In genomic region chr10:79880721-79881120, GRCm38 (mm10) we compare ENCODE assay signal across 12 mouse cellular contexts. TPM values are rescaled to one million over a fixed set of nuclear protein-coding genes. Genes with fewer than 3 reads are reported as not detected.
DNase-seq lines count a peak whose midpoint lies in the region; ATAC-seq lines count a peak whose summit lies in the region.
"Had no signal": no experiment of that assay in that cellular context is flagged by ENCODE, and none has a peak within 500 bp of the region (broad histone marks: within the 10 kb centered on the region; RNA-seq: fewer than 3 reads in every experiment).

No protein-coding gene starts in this region.

- 16% methylated on average over 9 of the region's 9 CpGs for WGBS in midbrain, embryonic 14.5 days

- no peak overlapping the region for H3K9ac ChIP-seq in midbrain, embryonic 14.5 days (replicated peaks; ENCODE audit: low read length)
- H3K9ac ChIP-seq: embryonic facial prominence, embryonic 15.5 days had no signal

- H3K36me3 ChIP-seq in midbrain, embryonic 14.5 days (ENCODE audit: control insufficient read depth, insufficient read depth, low read length) = no peaks in the 10 kb centered on the region
- H3K36me3 ChIP-seq: embryonic facial prominence, embryonic 15.5 days; midbrain, embryonic 10.5 days had no signal

- no peak overlapping the region for H3K4me2 ChIP-seq in midbrain, embryonic 14.5 days (ENCODE audit: low read length)
- H3K4me2 ChIP-seq: embryonic facial prominence, embryonic 15.5 days had no signal

- H3K9me3 ChIP-seq in midbrain, embryonic 14.5 days (ENCODE audit: control insufficient read depth, low read length) = no peaks in the 10 kb centered on the region
- H3K9me3 ChIP-seq: embryonic facial prominence, embryonic 15.5 days; midbrain, embryonic 10.5 days had no signal

- ATAC-seq in granulocyte monocyte progenitor cell, adult 5-6 weeks (replicated peaks; ENCODE audit: poor library complexity, severe bottlenecking) = peak; percentile 6; the same call in 1 of the 2 replicates
- peak; percentile 8 for ATAC-seq in megakaryocyte progenitor cell, adult 5-6 weeks (replicated peaks; ENCODE audit: poor library complexity)
- no peak for ATAC-seq in midbrain, embryonic 14.5 days (ENCODE audit: low FRiP score, low TSS enrichment)

- H3K4me1 ChIP-seq in midbrain, embryonic 14.5 days (ENCODE audit: control insufficient read depth, insufficient read depth, low read length) = no peaks in the 10 kb centered on the region

- H3K4me3 ChIP-seq in midbrain, embryonic 14.5 days (replicated peaks; ENCODE audit: low read depth, low read length) = no peak overlapping the region
- H3K4me3 ChIP-seq: embryonic facial prominence, embryonic 15.5 days; midbrain, embryonic 10.5 days had no signal

- peak; percentile 24 for DNase-seq in kidney, postnatal 14 days
- no peak for DNase-seq in kidney, adult 8-10 months
- DNase-seq in R1 (ENCODE audit: low read depth, low spot score) = peak; percentile 46
- DNase-seq in ovary, postnatal 14 days (ENCODE audit: low spot score) = no peak
- DNase-seq in midbrain, embryonic 14.5 days = no peak
- DNase-seq: adrenal gland, postnatal 10 days; cerebellum, adult 18-20 months; heart, postnatal 14 days had no signal

- no peak overlapping the region for H3K27ac ChIP-seq in midbrain, embryonic 14.5 days (replicated peaks; ENCODE audit: low read depth, low read length)
- H3K27ac ChIP-seq: embryonic facial prominence, embryonic 15.5 days; midbrain, embryonic 10.5 days had no signal

- no peaks in the 10 kb centered on the region; the same call in 1 of the 2 replicates for H3K27me3 ChIP-seq in midbrain, embryonic 14.5 days (ENCODE audit: control insufficient read depth, insufficient read depth, low read length)

RNA-seq across cellular contexts. Expression of gene Elane, which starts 5.3 kb away (rescaled TPM):
- total RNA-seq in granulocyte monocyte progenitor cell, adult 5-6 weeks (2014; fragmentation: Nextera tagmentation) = 5,751 and 6,009 TPM in 2 replicates
- 2,814 and 3,772 TPM in 2 replicates for total RNA-seq in granulocyte monocyte progenitor cell, adult 5-6 weeks (2017)
- 6,143 and 8,228 TPM in 2 replicates for total RNA-seq in megakaryocyte progenitor cell, adult 5-6 weeks (2015)
- 2,359 and 2,989 TPM in 2 replicates for total RNA-seq in megakaryocyte progenitor cell, adult 5-6 weeks (2017)
- polyA plus RNA-seq in midbrain, embryonic 14.5 days (2014; fragmentation: Nextera tagmentation; extraction: Ambion mirVana) = not detected in 2 replicates
- total RNA-seq: heart, postnatal 14 days had no signal

RNA-seq across cellular contexts. Expression of gene Plppr3, which starts 6.3 kb away (rescaled TPM):
- 72.1 and 111 TPM in 2 replicates for total RNA-seq in granulocyte monocyte progenitor cell, adult 5-6 weeks (2014; fragmentation: Nextera tagmentation)
- total RNA-seq in granulocyte monocyte progenitor cell, adult 5-6 weeks (2017) = 91.6 and 112 TPM in 2 replicates
- total RNA-seq in megakaryocyte progenitor cell, adult 5-6 weeks (2015) = 39.0 and 41.2 TPM in 2 replicates
- 93.9 and 96.9 TPM in 2 replicates for total RNA-seq in megakaryocyte progenitor cell, adult 5-6 weeks (2017)
- 342 and 375 TPM in 2 replicates for polyA plus RNA-seq in midbrain, embryonic 14.5 days (2014; fragmentation: Nextera tagmentation; extraction: Ambion mirVana)

RNA-seq across cellular contexts. Expression of gene Prtn3, which starts 6.4 kb away (rescaled TPM):
- 2,258 and 3,780 TPM in 2 replicates for total RNA-seq in granulocyte monocyte progenitor cell, adult 5-6 weeks (2014; fragmentation: Nextera tagmentation)
- 1,097 and 1,536 TPM in 2 replicates for total RNA-seq in granulocyte monocyte progenitor cell, adult 5-6 weeks (2017)
- 3,382 and 3,510 TPM in 2 replicates for total RNA-seq in megakaryocyte progenitor cell, adult 5-6 weeks (2015)
- total RNA-seq in megakaryocyte progenitor cell, adult 5-6 weeks (2017) = 738 and 1,001 TPM in 2 replicates
- 14.9 and 16.7 TPM in 2 replicates for polyA plus RNA-seq in midbrain, embryonic 14.5 days (2014; fragmentation: Nextera tagmentation; extraction: Ambion mirVana)

RNA-seq across cellular contexts. Expression of gene Cfd, which starts 9.9 kb away (rescaled TPM):
- total RNA-seq in granulocyte monocyte progenitor cell, adult 5-6 weeks (2014; fragmentation: Nextera tagmentation) = 1.6 and 4.5 TPM in 2 replicates
- total RNA-seq in granulocyte monocyte progenitor cell, adult 5-6 weeks (2017) = not detected in 2 replicates
- total RNA-seq in megakaryocyte progenitor cell, adult 5-6 weeks (2015) = 0.49 and 0.56 TPM in 2 replicates
- 1.2 TPM in 1 of 2 replicates, not detected in the other for total RNA-seq in megakaryocyte progenitor cell, adult 5-6 weeks (2017)
- polyA plus RNA-seq in midbrain, embryonic 14.5 days (2014; fragmentation: Nextera tagmentation; extraction: Ambion mirVana) = not detected in 2 replicates
- polyA plus RNA-seq: embryonic facial prominence, embryonic 15.5 days; midbrain, embryonic 10.5 days had no signal

RNA-seq across cellular contexts. Expression of gene Ptbp1, which starts 26.5 kb away (rescaled TPM):
- total RNA-seq in granulocyte monocyte progenitor cell, adult 5-6 weeks (2014; fragmentation: Nextera tagmentation) = 497 and 526 TPM in 2 replicates
- 211 and 216 TPM in 2 replicates for total RNA-seq in granulocyte monocyte progenitor cell, adult 5-6 weeks (2017)
- 218 and 262 TPM in 2 replicates for total RNA-seq in megakaryocyte progenitor cell, adult 5-6 weeks (2015)
- total RNA-seq in megakaryocyte progenitor cell, adult 5-6 weeks (2017) = 172 and 187 TPM in 2 replicates
- polyA plus RNA-seq in midbrain, embryonic 14.5 days (2014; fragmentation: Nextera tagmentation; extraction: Ambion mirVana) = 47.5 and 74.0 TPM in 2 replicates

Comparison
In these comparisons a context has a peak if more than half of its experiments do, and no peak if none do; other contexts are left out.
1. DNase-seq: peak in kidney, postnatal 14 days (single experiment) and R1 (single experiment); none in kidney, adult 8-10 months (0 of 2), ovary, postnatal 14 days (single experiment) and midbrain, embryonic 14.5 days (single experiment).